Mouse (Mus musculus) heart, postnatal 4 days (tissue): ENCODE measurements around the gene Vstm2b. TPM values are rescaled to one million over a fixed set of nuclear protein-coding genes. Genes with fewer than 3 reads are reported as not detected.

ENCODE experiments used
- DNase-seq: peaks from one replicate; pipeline ENCODE4 v3.0.0; 2021
- total RNA-seq, 2 experiments: library from RNA; stranded (reverse); gene quantifications; 2 replicates each; pipeline ENCODE4 v1.2.3; 2021

The Vstm2b gene
- total RNA-seq, result under 1 TPM; 0.18 to 0.31 TPM

GRCm38 (mm10) chr7:40898096-40898710 lies at the start of gene Vstm2b:
Gene Vstm2b (plus strand): TSS chr7:40898328.
- DNase-seq, result no peak

- DNase-seq, result no peak
These were observed 42.0 kb upstream of the Vstm2b start for GRCm38 (mm10) chr7:40856088-40856625.

- no peak for DNase-seq
These were observed 24.6 kb upstream of the Vstm2b start for GRCm38 (mm10) chr7:40873380-40873990.

- no peak for DNase-seq
These were observed 13.2 kb upstream of the Vstm2b start for GRCm38 (mm10) chr7:40884855-40885489.

- no peak for DNase-seq
These were observed 9.8 kb upstream of the Vstm2b start for GRCm38 (mm10) chr7:40888358-40888757.

GRCm38 (mm10) chr7:40896964-40897363 lies 1.2 kb upstream of the Vstm2b start:
- no peak for DNase-seq

- DNase-seq, result no peak
These were observed 715 bp downstream of the Vstm2b start for GRCm38 (mm10) chr7:40898711-40899375.

- no peak for DNase-seq
These were observed 1.5 kb downstream of the Vstm2b start for GRCm38 (mm10) chr7:40899376-40900265.

- DNase-seq, result peak; percentile 67
These were observed 3.1 kb downstream of the Vstm2b start for GRCm38 (mm10) chr7:40901201-40901600.

- no peak for DNase-seq
These were observed 4.4 kb downstream of the Vstm2b start for GRCm38 (mm10) chr7:40902506-40902905.

- no peak for DNase-seq
These were observed 8.4 kb downstream of the Vstm2b start for GRCm38 (mm10) chr7:40906484-40906883.

- no peak for DNase-seq
These were observed 18.6 kb downstream of the Vstm2b start for GRCm38 (mm10) chr7:40916761-40917160.

GRCm38 (mm10) chr7:40920118-40920517 lies 22.0 kb downstream of the Vstm2b start:
- no peak for DNase-seq

- no peak for DNase-seq
These were observed 23.2 kb downstream of the Vstm2b start for GRCm38 (mm10) chr7:40921281-40921680.

GRCm38 (mm10) chr7:40922871-40923270 lies 24.7 kb downstream of the Vstm2b start:
- DNase-seq, result no peak

GRCm38 (mm10) chr7:40928391-40928790 lies 30.3 kb downstream of the Vstm2b start:
- no peak for DNase-seq

GRCm38 (mm10) chr7:40936617-40937212 lies 38.6 kb downstream of the Vstm2b start:
- DNase-seq, result no peak

GRCm38 (mm10) chr7:40939371-40939770 lies 41.2 kb downstream of the Vstm2b start:
- DNase-seq, result no peak

- no peak for DNase-seq
These were observed 44.3 kb downstream of the Vstm2b start for GRCm38 (mm10) chr7:40942233-40942935.
